Mouse (Mus musculus): ENCODE measurements around the gene Slc25a18.
"Not testable (repeated sequence)": the region's sequence is repeated elsewhere in the genome, so short reads cannot be mapped to it uniquely, and the experiment has no call there.

The Slc25a18 gene

DNA sequence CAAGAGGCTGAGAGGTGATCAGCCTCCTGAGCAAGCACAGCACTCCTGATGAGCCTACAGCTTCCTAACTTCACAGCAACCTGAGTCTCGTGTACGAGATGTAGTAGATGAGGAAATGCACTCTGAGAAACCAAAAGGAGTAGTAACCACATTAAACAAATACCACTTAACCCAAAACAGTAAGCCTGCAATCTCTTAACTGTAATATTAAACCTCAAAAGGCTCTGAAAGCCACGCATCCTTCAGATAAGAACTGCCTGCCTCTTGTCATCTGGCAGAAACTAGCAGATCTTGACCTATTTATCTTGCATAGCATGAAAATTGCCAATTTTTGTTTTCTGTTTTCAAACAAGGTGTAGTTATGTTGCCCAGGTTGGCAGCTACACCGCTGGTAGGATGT lies 25.5 kb downstream of the Slc25a18 start:
- DNase-seq = no peak

- peak; percentile 16 for DNase-seq
Measured at GRCm38 (mm10) chr6:120799581-120800041, 26.2 kb downstream of the Slc25a18 start.

- DNase-seq = no peak
Measured at GRCm38 (mm10) chr6:120806999-120807737, 33.8 kb downstream of the Slc25a18 start.

GRCm38 (mm10) chr6:120807738-120808081 lies 34.3 kb downstream of the Slc25a18 start:
- DNase-seq = no peak

GRCm38 (mm10) chr6:120811999-120812398 lies 38.6 kb downstream of the Slc25a18 start:
- not testable (repeated sequence) for DNase-seq

DNA sequence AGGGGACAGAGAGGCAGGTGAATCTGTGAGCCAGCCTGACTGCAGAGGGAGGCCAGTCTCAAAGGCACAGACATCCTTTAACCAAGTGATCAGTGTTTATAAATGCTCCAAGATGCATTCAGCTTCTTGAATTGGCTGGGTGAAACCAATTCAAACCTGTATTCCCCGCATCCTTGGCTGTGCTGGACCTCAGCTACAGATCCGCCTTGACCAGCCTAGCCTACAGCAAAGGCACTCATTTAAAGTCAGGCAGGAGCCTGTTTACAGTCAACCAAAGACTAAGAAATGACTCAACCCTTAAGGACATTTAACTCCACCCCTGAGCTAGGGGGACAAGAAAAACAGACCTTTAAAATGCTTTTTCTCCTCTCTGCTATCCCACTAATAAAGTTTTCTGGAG lies 45.9 kb downstream of the Slc25a18 start:
- DNase-seq = no peak

- no peak for DNase-seq
Measured at GRCm38 (mm10) chr6:120820144-120820543, 46.8 kb downstream of the Slc25a18 start.

DNA sequence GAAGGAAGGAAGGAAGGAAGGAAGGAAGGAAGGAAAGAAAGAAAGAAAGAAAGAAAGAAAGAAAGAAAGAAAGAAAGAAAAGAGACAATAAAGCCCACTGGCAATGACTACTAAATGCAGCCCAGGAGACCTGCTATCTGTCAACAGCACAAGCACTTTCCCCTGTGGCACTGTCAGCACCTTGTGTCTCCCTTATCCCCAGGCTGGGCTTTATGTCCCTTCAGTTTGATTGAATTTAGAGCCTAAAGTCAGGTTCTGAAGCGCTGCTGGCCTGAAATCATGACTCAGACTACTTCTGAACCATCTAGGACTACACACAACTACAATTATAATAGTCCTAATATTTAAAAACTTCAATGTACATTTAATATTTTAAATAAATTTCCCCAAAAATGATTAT lies 47.6 kb downstream of the Slc25a18 start:
- DNase-seq = no peak

DNA sequence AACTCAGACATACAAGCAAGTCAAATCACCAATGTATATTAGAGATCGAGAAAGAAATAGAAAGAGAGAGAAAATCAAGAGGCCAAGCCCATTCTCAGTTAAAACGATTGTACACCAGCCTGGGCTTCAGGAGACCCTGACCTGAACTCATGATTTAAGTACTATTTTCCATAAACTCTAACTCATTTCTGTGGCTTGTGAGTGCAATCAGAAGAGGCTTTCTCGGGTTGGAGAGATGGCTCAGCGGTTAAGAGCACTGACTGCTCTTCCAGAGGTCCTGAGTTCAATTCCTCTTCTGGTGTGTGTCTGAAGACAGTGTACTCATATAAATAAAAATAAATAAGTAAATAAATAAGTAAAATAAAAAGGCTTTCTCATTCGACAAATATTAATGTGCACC lies 48.3 kb downstream of the Slc25a18 start:
- DNase-seq = no peak

GRCm38 (mm10) chr6:120822307-120822928 lies 49.0 kb downstream of the Slc25a18 start, which contains the start of gene Atp6v1e1:
Gene Atp6v1e1 (minus strand): TSS chr6:120822793.
- peak; percentile 92 for DNase-seq

- no peak for DNase-seq
Measured at GRCm38 (mm10) chr6:120822937-120823614, 49.7 kb downstream of the Slc25a18 start.

- DNase-seq = no peak
Measured at GRCm38 (mm10) chr6:120830056-120830455, 56.7 kb downstream of the Slc25a18 start.

- DNase-seq = no peak
Measured at GRCm38 (mm10) chr6:120830866-120831608, 57.7 kb downstream of the Slc25a18 start.

- no peak for DNase-seq
Measured at GRCm38 (mm10) chr6:120832097-120832496, 58.7 kb downstream of the Slc25a18 start.

- no peak for DNase-seq
Measured at GRCm38 (mm10) chr6:120834766-120835321, 61.5 kb downstream of the Slc25a18 start.

GRCm38 (mm10) chr6:120835474-120836374 lies 62.3 kb downstream of the Slc25a18 start, which contains the start of gene Bcl2l13:
Gene Bcl2l13 (plus strand): TSS chr6:120836212.
- DNase-seq = peak; percentile 94

GRCm38 (mm10) chr6:120836389-120837151 lies 63.2 kb downstream of the Slc25a18 start:
- no peak for DNase-seq

DNA sequence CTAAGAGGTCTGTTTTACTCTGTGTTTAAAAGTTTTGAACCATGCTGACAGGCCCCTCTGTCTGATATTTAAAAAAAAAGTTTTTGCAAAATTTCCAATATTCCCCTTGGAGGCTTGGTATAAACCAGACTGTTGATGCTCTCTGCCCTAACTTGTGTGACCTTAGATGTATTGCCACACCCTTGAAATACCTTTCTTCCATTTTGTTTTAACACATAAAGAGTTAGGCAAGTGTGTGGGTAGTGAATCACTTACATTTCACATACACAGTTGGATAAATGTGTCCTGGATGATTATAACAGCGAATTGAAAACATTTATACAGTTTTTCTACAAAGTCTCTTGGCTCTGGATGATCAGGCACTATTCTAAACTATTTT lies 63.8 kb downstream of the Slc25a18 start:
- no peak for DNase-seq

DNA sequence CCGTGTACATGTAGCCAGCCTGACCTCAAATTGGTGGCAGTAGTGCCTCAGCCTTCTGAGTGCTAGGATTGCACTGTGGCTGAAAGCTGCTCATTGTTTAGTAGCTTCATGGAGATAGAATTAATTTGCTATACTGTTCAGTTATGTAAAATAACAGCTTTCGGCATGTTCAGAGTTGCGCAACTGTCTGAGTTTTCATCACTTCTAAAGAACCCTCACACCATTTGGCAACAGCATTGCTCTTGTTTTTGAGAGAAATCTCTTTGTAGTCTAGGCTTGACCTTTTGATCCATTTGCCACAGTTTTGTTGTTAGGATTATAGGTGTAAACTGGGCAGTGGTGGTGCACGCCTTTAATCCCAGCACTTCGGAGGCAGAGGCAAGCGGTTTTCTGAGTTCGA lies 66.9 kb downstream of the Slc25a18 start:
- no peak for DNase-seq

DNA sequence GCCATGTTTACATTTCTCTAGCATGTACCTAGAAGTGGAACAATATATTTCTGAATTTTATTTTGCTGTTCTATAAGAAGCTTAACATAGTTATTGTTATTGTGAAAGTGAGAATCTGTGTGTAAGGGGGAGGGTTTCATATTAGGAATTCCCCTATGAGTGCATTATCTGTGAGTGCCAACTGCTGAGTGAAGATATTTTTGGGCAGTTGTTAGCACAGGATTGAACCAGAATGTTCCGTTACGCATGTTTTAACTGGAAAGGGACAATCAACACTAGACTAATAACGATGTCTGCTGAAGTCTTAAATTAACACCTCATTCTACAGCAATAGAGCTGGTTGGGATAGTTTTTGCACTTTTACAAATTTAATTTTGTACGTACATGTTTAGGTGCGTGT lies 68.4 kb downstream of the Slc25a18 start:
- no peak for DNase-seq

Data from thymus, postnatal 25 days (tissue).